Mouse (Mus musculus) ES-E14 (cell line): ENCODE measurements around the gene Bub1. TPM values are rescaled to one million over a fixed set of nuclear protein-coding genes. Genes with fewer than 3 reads are reported as not detected.

Experiments
- DNase-seq: peaks from one replicate; pipeline ENCODE4 v3.0.0-alpha.2; 2013; ENCODE audit warnings: low read depth, low spot score
- H3K27ac ChIP-seq: 2 replicates; pipeline ENCODE4 v1.5.1; 2012; ENCODE audit warnings: low read depth, mild to moderate bottlenecking, low read length, moderate library complexity, mixed read lengths; ENCODE audit not compliant: poor library complexity, insufficient read depth, severe bottlenecking
- H3K36me3 ChIP-seq: 2 replicates; pipeline ENCODE4 v1.6.1; 2012; ENCODE audit warnings: mild to moderate bottlenecking, low read length, moderate library complexity, mixed read lengths; ENCODE audit not compliant: control insufficient read depth, poor library complexity, insufficient read depth, severe bottlenecking
- H3K4me1 ChIP-seq, 2 experiments: fragments of 150-350 bp in 1 of 2; sonication (generic) in 1 of 2; 2 replicates each; pipeline ENCODE4 v1.6.1; 2012; ENCODE audit warnings: low read length in 2 of 2, mild to moderate bottlenecking in 1 of 2, mixed read lengths in 1 of 2; ENCODE audit not compliant: control insufficient read depth in 2 of 2, insufficient read depth in 2 of 2, poor library complexity in 1 of 2
- H3K4me3 ChIP-seq, 2 experiments: fragments of 150-350 bp in 1 of 2; sonication (generic) in 1 of 2; 2 replicates each; pipeline ENCODE4 v1.5.1; 2012; ENCODE audit warnings: low read length in 2 of 2, low read depth in 1 of 2, mild to moderate bottlenecking in 1 of 2, mixed read lengths in 1 of 2; ENCODE audit not compliant: insufficient read depth in 1 of 2, poor library complexity in 1 of 2, severe bottlenecking in 1 of 2
- H3K9ac ChIP-seq: 2 replicates; pipeline ENCODE4 v1.6.1; 2012; ENCODE audit warnings: low read depth, mild to moderate bottlenecking, low read length, mixed read lengths; ENCODE audit not compliant: poor library complexity, insufficient read depth, severe bottlenecking
- H3K9me3 ChIP-seq: fragments of 150-350 bp; sonication (generic); 2 replicates; pipeline ENCODE4 v1.6.1; 2012; ENCODE audit warnings: low read depth, mild to moderate bottlenecking, low read length; ENCODE audit not compliant: control insufficient read depth, insufficient read depth
- CHD2 ChIP-seq: IDR thresholded peaks from 2 replicates; pipeline ENCODE4 v1.6.1; 2014; ENCODE audit warnings: mild to moderate bottlenecking, low read depth, low read length, inconsistent platforms
- HCFC1 ChIP-seq: IDR thresholded peaks from 2 replicates; pipeline ENCODE4 v1.6.1; 2012; ENCODE audit warnings: low read length, inconsistent platforms, borderline replicate concordance; ENCODE audit not compliant: insufficient read depth
- MAFK ChIP-seq: IDR thresholded peaks from 2 replicates; pipeline ENCODE4 v1.6.1; 2014; ENCODE audit warnings: mild to moderate bottlenecking, low read depth, low read length, inconsistent platforms; ENCODE audit not compliant: insufficient read depth
- ZC3H11A ChIP-seq: IDR thresholded peaks from 2 replicates; pipeline ENCODE4 v1.6.1; 2012; ENCODE audit warnings: low read depth, mild to moderate bottlenecking, inconsistent platforms, low read length, borderline replicate concordance
- ZNF384 ChIP-seq: IDR thresholded peaks from 2 replicates; pipeline ENCODE4 v1.6.1; 2012; ENCODE audit warnings: low read depth, low read length, inconsistent platforms
- in situ Hi-C, 2 experiments: fragments of 600-800 bp; cut with MboI; formaldehyde crosslinking; loops; one replicate each; pipeline ENCODE4 v1.15.1; 2025; ENCODE audit warnings: low sequenced_read_pairs in 2 of 2, inconsistent platforms in 1 of 2; ENCODE audit not compliant: unreplicated experiment in 2 of 2
- total RNA-seq: library from RNA; depleted of rRNA; stranded (reverse); fragments of 300-350 nt; gene quantifications from 2 replicates; pipeline ENCODE4 v1.2.3, GENCODE M21; 2012

Bub1 gene
- total RNA-seq, 1 experiment: 64.6 TPM

GRCm38 (mm10) chr2:127791919-127792603 is 39.6 kb downstream of the Bub1 start, which contains the start of gene Mtln:
Gene Mtln, minus strand, starts transcription at chr2:127792488.
- Histone ChIP-seq H3K4me3 (peak within 1 kb of the TSS; percentile 74 to 98), H3K4me1 (peaks cover 0 to 4% of the 10 kb centered on the region in 2 experiments; a peak in 1 of 4 replicates), H3K36me3 (no peaks in the 10 kb centered on the region), H3K9ac (peak within 1 kb of the TSS; percentile 94), H3K27ac (peak within 1 kb of the TSS; percentile 69; the same call in 1 of the 2 replicates), H3K9me3 (no peaks in the 10 kb centered on the region)
- TF ChIP-seq HCFC1 (peak; percentile 26; the same call in 1 of the 2 replicates), MAFK (peak; percentile 72), ZNF384 (peak; percentile 23; the same call in 1 of the 2 replicates), ZC3H11A (no peak), CHD2 (no peak)
- in situ Hi-C loops: no loop called here
- DNase-seq: peak; percentile 84

DNA sequence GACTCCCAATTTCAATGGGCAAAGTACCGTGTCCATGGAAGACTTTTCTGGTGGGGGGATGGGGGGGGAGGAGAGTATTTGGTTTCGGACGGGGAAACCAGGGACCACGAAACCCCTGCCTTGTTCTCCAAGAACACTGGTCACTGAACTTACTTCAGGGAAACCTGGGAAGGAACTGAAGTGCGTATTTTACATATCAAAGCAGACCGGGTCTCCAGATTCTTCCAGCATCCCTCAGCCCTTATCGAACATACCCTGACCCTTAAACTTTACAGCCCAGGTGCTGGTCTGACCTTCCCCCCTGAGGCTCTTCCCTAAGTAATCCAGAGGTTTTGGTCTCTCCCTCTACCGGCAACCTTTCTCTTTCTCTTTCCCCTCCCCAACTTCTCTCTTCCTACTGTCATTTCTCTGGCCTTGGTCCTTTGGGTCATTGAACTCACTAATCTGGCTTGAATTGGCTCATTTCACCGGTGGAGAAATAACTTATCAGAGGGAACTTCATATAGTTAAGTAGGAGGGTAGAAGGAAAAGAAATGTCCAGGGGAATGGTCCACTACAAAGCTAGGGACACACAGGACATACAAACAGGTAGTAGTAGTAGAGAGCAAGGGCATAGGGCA is 41.9 kb downstream of the Bub1 start:
- Histone ChIP-seq H3K4me3 (peak overlapping the region in 1 of 2 experiments; percentile 60; a peak in 1 of 4 replicates), H3K27ac (no peak overlapping the region), H3K36me3 (no peaks in the 10 kb centered on the region), H3K4me1 (peaks cover 0 to 4% of the 10 kb centered on the region in 2 experiments; a peak in 1 of 4 replicates), H3K9ac (no peak overlapping the region), H3K9me3 (no peaks in the 10 kb centered on the region)
- in situ Hi-C loops: no loop called here
- DNase-seq: no peak
- TF ChIP-seq ZNF384: no peak
- no peak for TF ChIP-seq MAFK
- no peak for TF ChIP-seq ZC3H11A
- no peak for TF ChIP-seq CHD2
- no peak for TF ChIP-seq HCFC1

- H3K36me3 ChIP-seq: no peaks in the 10 kb centered on the region
- TF ChIP-seq CHD2: no peak
- TF ChIP-seq ZNF384: no peak
- no peak for TF ChIP-seq MAFK
- no peak for TF ChIP-seq HCFC1
- TF ChIP-seq ZC3H11A: no peak
- H3K4me3 ChIP-seq: peak overlapping the region; percentile 60 to 80
- H3K9me3 ChIP-seq: no peaks in the 10 kb centered on the region
- H3K27ac ChIP-seq: no peak overlapping the region
- DNase-seq: no peak
- peaks cover 0 to 4% of the 10 kb centered on the region in 2 experiments; a peak in 1 of 4 replicates for H3K4me1 ChIP-seq
- peak overlapping the region; percentile 49; the same call in 1 of the 2 replicates for H3K9ac ChIP-seq
- in situ Hi-C loops: no loop called here
Observed at GRCm38 (mm10) chr2:127789138-127789537, 42.5 kb downstream of the Bub1 start.

- in situ Hi-C loops: no loop called here
- Histone ChIP-seq H3K27ac (no peak within 1 kb of the TSS), H3K4me1 (peaks cover 0 to 4% of the 10 kb centered on the region in 2 experiments; a peak in 1 of 4 replicates)
Observed at GRCm38 (mm10) chr2:127788440-127789116, 43.1 kb downstream of the Bub1 start, which contains the start of gene Nphp1. Gene Nphp1, minus strand, starts transcription at chr2:127788897.

More at GRCm38 (mm10) chr2:127788440-127789116, 43.1 kb downstream of the Bub1 start, which contains the start of gene Nphp1:
- Histone ChIP-seq H3K9me3 (no peaks in the 10 kb centered on the region), H3K9ac (peak within 1 kb of the TSS; percentile 80), H3K4me3 (peak within 1 kb of the TSS; percentile 70 to 80), H3K36me3 (no peaks in the 10 kb centered on the region)
- peak; percentile 69 for DNase-seq
- no peak for TF ChIP-seq CHD2
- no peak for TF ChIP-seq MAFK
- TF ChIP-seq HCFC1: peak; percentile 72; the same call in 1 of the 2 replicates
- peak; percentile 98 for TF ChIP-seq ZNF384
- TF ChIP-seq ZC3H11A: no peak
